Mouse (Mus musculus) spleen, postnatal 36 days (tissue): ENCODE data around the gene Map3k5.
A peak's percentile ranks its signal among the peaks of the same experiment; 100 is the strongest.
"Not testable (repeated sequence)": the region's sequence is repeated elsewhere in the genome, so short reads cannot be mapped to it uniquely, and the experiment has no call there.

ENCODE experiments used
- DNase-seq, 2 experiments: peaks; one replicate each; pipeline ENCODE4 v3.0.0; 2022; ENCODE audit warnings: low spot score in 2 of 2, mixed read lengths in 1 of 2

The Map3k5 gene

DNA sequence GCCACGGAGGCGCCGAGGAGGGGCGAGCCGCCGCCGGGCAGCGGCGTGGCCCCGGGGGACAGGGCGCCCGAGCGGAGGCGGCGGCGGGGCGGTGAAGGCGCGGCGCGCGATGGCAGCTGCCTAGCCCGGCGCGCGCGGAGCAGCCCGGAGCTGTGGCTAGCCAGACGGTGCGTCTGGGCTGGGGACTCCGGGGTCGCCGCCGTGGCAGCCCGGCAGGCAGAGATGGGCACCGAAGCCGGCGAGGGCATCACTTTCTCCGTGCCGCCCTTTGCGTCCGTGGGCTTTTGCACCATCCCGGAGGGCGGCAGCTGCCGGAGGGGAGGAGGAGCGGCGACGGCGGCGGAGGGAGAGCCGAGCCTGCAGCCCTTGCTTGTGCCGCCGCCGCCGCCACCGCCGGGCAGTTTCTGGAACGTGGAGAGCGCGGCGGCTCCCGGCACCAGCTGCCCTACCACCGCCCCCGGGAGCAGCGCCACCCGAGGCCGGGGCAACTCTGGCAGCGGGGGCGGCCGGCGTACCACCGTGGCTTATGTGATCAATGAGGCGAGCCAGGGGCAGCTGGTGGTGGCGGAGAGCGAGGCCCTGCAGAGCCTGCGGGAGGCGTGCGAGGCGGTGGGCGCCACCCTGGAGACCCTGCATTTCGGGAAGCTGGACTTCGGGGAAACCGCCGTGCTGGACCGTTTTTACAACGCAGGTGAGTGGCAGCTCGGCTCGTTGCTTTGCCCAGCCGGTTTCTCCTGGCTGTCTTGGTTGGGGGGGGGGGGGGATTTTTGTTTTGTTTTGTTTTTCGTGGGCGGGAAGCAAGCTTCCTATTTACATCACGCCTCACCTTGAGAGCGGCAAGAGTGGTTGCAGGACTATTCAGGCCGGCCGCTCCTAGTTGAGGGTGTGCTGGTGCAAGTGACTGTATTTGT is at the start of gene Map3k5:
Gene Map3k5, plus strand, starts transcription at position 89 of the 911 bp plus-strand sequence.
- DNase-seq: peak; percentile 55 to 62

DNA sequence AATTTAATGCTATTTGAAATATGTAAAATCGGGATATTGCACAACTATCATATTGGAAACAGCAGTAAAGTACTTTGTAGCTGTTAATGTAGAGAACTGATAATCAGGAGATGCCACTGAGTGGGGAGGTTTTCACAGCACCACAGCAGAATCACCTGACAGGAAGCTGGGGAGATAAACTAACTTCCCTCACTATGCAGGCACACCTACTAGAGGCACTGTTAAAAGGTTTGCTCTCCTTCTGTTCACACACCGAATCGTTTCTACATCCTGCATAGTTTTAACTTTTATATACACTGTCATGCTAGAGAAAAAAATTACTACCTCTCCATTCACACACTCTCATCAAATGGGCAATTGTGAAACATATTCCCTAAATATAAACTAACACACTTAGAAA is 48.0 kb upstream of the Map3k5 start:
- no peak for DNase-seq

GRCm38 (mm10) chr10:19889908-19890307 is 44.4 kb upstream of the Map3k5 start:
- DNase-seq: no peak

GRCm38 (mm10) chr10:19891686-19892085 is 42.6 kb upstream of the Map3k5 start:
- no peak for DNase-seq

- DNase-seq: no peak
Measured at GRCm38 (mm10) chr10:19893146-19893545, 41.1 kb upstream of the Map3k5 start.

GRCm38 (mm10) chr10:19893976-19894375 is 40.3 kb upstream of the Map3k5 start:
- DNase-seq: peak in 1 of 2 experiments; percentile 31

DNA sequence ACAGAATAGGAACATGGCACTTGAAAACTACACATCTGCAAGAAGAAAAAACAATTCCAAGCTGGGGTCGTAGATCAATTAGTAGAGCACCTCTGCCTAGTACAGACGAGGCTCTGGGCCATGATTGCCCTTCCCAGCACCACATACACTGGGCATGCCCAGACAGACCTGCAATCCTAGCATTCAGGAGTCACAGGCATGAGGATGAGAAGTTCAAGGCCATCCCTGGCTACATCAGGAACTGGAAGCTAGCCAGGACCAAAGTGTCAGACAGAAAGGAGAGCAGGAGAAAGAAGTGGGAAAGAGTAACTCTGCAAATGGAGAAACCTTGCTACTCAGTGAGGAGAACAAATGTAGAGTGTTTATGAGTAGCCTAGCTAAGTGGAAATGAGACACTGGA is 34.1 kb upstream of the Map3k5 start:
- DNase-seq: no peak

GRCm38 (mm10) chr10:19901992-19902391 is 32.3 kb upstream of the Map3k5 start:
- DNase-seq: no peak

DNA sequence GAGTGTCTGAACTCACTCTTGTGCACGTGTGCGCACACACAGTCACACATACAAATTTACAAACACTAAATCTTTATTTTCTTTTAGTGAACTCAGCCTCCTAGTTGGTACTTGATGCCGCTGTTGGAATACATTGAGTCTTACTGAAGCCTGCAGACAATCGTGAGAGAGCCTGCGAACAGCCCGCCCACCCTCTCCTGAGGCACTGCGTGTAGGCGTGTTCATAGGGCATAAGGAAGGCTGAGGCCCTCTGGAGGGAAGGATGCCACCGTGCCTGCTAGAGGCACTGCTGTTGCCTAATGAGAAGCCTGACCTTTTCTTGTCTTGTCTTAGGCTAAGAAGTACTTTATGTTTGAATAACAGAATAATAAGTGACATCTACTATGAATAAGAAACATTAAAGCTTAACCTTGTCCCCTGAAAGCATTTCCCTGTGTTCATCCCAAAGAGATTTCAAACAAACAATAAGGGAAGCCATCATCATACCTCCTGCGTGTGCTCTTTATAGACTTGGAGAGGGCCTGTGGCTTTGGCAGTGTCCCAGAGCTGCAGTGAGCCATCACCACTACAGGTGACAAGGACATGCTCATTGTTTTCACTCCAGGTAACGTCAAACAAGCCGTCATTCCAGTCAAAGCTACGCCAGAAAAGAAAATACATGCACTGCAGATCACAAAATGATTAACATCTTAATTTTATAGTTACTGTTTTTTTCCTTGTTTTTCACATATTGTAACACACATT is 30.0 kb upstream of the Map3k5 start:
- DNase-seq: no peak

- DNase-seq: peak; percentile 87 to 89
Measured at GRCm38 (mm10) chr10:19907246-19907804, 26.9 kb upstream of the Map3k5 start, which contains the start of gene Pex7. Pex7 (minus strand) TSS chr10:19907689.

- no peak for DNase-seq
Measured at GRCm38 (mm10) chr10:19908076-19908475, 26.2 kb upstream of the Map3k5 start.

GRCm38 (mm10) chr10:19910516-19910915 is 23.8 kb upstream of the Map3k5 start:
- no peak for DNase-seq

DNA sequence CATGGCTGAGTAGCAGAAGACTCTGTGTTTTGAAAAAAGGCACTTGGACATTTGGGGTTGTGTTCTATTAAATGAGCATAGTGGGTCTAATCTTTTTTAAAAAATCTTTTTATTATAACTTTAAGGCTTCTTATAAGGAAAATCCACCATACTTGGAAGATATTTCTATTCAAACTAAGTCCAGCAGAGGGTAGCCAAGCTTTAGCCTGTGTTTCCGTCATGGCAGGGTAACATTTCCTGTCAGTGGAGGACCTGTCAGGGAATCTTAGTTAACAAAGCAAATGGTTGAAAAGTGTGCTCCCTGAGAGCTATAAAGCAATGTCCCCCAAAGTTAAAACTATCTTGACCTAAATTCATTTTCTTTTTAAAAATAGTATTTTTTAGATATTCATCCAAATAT is 22.7 kb upstream of the Map3k5 start:
- no peak for DNase-seq

DNA sequence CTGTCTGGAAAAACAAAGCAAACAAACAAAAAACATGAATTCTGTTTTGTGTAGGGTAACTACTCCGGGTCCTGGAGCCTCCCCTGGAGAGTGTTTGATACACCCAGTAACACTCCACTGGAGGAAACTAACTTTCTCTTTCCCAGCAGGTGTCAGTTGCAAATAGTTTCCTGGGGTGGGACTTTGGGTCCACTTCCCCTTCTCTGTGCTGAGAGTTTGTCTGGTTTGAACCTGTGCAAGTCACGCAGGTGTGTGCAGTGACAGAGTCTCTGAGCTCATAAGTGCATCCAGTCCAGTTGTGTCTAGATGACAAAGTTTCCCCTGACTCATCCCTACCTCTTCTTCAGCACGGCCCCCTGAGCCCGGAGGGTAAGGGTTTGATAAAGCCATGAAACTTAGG is 20.5 kb upstream of the Map3k5 start:
- DNase-seq: peak; percentile 32 to 35

GRCm38 (mm10) chr10:19915301-19915700 is 19.0 kb upstream of the Map3k5 start:
- peak; percentile 17 to 32 for DNase-seq

DNA sequence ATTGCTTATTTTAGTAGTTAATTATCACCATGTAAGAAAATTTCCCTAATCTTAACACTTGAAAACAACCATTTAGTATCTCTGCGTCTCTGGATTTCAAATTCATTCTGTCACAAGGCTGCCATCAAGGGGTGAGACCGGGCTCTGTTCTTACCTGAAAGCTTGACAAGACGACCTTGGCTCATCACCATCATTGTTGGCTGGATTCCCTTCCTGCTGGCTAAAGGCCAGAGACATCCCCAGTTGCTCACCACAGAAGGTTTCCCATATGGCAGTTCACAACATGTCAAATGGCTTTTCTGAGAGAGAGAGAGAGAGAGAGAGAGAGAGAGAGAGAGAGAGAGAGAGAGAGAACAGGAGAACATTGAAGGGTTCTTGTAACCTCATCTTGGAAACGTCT is 11.9 kb upstream of the Map3k5 start:
- DNase-seq: no peak

DNA sequence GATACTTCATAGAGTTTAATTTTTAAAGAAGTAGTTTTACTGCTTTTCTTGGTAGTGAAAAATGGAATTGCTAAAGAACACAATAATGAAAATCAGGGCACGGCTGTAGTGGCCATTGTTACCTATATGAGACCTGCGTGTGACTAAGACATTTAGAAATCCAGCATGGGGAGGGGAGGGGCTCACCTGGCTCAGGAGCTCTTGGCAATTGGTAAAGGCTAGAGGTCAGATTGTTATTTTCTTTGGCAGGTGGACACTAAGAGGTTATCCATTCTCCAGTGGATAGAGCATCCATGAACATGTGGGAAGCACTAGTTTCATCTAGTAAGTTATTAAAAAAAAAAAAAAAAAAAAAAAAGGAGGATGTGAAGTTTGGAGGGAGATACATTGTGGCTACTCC is 10.0 kb upstream of the Map3k5 start:
- no peak for DNase-seq

GRCm38 (mm10) chr10:19926391-19926897 is 7.8 kb upstream of the Map3k5 start:
- not testable (repeated sequence) for DNase-seq

DNA sequence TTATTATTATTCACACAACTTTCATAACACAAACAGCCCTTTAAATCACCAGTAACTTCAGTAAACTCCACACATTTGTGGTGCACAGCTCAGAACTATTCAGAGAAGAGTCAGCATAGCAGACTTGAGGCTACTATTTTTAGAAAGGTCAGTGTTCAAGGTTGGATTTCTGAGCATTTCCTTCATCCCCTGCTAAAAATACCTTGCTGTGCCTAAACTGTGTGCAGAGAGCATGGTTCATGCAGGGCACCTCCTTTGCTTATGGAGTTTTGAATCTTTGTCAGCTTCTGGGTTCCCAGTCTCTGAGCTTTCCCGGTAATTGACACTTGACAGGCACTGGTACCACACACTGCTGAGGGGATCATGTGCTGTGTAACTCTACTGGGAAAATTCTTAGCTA is 6.1 kb upstream of the Map3k5 start:
- DNase-seq: no peak

- DNase-seq: no peak
Measured at GRCm38 (mm10) chr10:19932986-19933385, 1.3 kb upstream of the Map3k5 start.

DNA sequence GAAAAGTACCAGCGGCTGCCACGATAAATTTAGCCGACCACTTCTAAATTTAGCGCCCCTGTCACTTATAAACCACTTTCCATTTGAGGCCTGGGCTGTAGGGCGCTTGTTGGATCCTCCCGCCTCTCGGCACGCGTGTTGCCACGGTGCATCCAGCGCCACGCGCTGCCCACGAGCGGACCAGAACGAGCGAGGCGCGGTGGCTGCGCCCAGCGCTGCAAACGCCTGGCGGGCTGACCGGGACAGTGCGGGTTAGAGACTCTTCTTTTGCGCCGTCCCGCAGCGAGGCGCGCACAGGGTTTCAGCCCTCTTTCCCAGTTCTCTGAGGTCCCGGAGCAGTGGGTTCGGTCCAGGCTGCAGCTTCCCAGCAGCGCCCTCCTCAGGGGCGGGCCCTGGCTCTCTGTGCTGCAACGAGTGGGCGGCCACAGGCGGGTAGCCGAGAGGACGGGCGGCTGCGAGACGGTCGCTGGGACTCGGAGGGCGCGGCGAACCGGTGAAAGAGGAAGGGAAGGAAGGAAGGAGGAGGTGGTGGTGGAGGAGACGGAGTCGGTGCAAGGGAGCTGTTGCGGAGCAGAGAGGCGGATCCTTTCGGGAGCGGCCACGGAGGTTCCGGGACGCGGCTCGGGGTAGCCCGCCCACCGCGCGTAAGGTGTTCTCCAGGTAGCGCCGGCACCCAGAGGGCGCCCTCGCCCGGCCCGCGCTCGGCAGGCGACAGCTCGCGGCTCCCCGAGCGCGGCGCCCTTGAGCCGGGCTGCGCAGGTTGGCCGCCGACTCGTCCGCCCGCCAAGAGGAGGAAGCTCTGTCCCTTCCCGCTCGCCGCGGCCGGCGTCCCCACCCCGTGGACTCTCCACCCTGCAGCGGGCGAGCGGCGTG is 525 bp upstream of the Map3k5 start:
- peak; percentile 85 to 88 for DNase-seq
